Comparison of ENCODE assay signal across 22 mouse cellular contexts in genomic region chr4:153758323-153758722, GRCm38 (mm10).
A peak's percentile ranks its signal among the peaks of the same experiment; 100 is the strongest.
DNase-seq lines count a peak whose midpoint lies in the region; ATAC-seq and TF ChIP-seq lines count a peak whose summit lies in the region.
"Had no signal": no experiment of that assay in that cellular context is flagged by ENCODE, and none has a peak within 500 bp of the region (broad histone marks: within the 10 kb centered on the region; RNA-seq: fewer than 3 reads in every experiment).

No protein-coding gene starts in this region.

- TF ChIP-seq CTCF in hindbrain, postnatal 0 days (IDR thresholded peaks at IDR 0.05; ENCODE audit: low read depth) = no peak

- H3K9ac ChIP-seq in hindbrain, postnatal 0 days (replicated peaks; ENCODE audit: low read length) = no peak overlapping the region
- no peak overlapping the region for H3K9ac ChIP-seq in hindbrain, embryonic 11.5 days (ENCODE audit: low read depth, low read length)
- H3K9ac ChIP-seq in kidney, embryonic 16.5 days (replicated peaks; ENCODE audit: low read length) = no peak overlapping the region
- no peak overlapping the region for H3K9ac ChIP-seq in limb, embryonic 15.5 days
- H3K9ac ChIP-seq: forebrain, embryonic 13.5 days; heart, embryonic 13.5 days; hindbrain, embryonic 14.5 days had no signal

- DNase-seq in hindbrain, postnatal 0 days (ENCODE audit: low spot score) = no peak
- no peak for DNase-seq in hindbrain, embryonic 11.5 days (ENCODE audit: low spot score)
- DNase-seq in kidney, adult 9 months = no peak
- no peak for DNase-seq in limb, embryonic 10.5 days (ENCODE audit: low spot score)
- DNase-seq: adrenal gland, postnatal 10 days; adrenal gland, postnatal 36 days; B cell, adult 2 months; cerebellum, adult 18-20 months; cerebellum, adult 9-10 months; gastrocnemius, postnatal 36 days had no signal

- H3K4me2 ChIP-seq in hindbrain, postnatal 0 days (ENCODE audit: low read depth, low read length) = no peak overlapping the region
- no peak overlapping the region for H3K4me2 ChIP-seq in hindbrain, embryonic 11.5 days (replicated peaks; ENCODE audit: low read depth, low read length)
- no peak overlapping the region for H3K4me2 ChIP-seq in kidney, embryonic 16.5 days (replicated peaks; ENCODE audit: low read depth, low read length)
- no peak overlapping the region for H3K4me2 ChIP-seq in limb, embryonic 15.5 days
- H3K4me2 ChIP-seq: forebrain, embryonic 13.5 days; heart, embryonic 13.5 days; hindbrain, embryonic 14.5 days had no signal

- H3K4me3 ChIP-seq in hindbrain, postnatal 0 days (ENCODE audit: low read length) = no peak overlapping the region
- no peak overlapping the region for H3K4me3 ChIP-seq in hindbrain, embryonic 11.5 days (ENCODE audit: low read depth, low read length)
- H3K4me3 ChIP-seq in kidney, embryonic 16.5 days (ENCODE audit: low read length) = no peak overlapping the region
- no peak overlapping the region for H3K4me3 ChIP-seq in limb, embryonic 15.5 days
- H3K4me3 ChIP-seq in limb, embryonic 10.5 days = no peak overlapping the region
- H3K4me3 ChIP-seq: forebrain, embryonic 10.5 days; forebrain, embryonic 13.5 days; heart, adult 2 months; heart, embryonic 10.5 days; heart, embryonic 13.5 days had no signal

- H3K27ac ChIP-seq in hindbrain, postnatal 0 days = no peak overlapping the region
- no peak overlapping the region for H3K27ac ChIP-seq in hindbrain, embryonic 11.5 days (ENCODE audit: low read depth, low read length)
- H3K27ac ChIP-seq in kidney, embryonic 16.5 days (ENCODE audit: low read length) = no peak overlapping the region
- no peak overlapping the region for H3K27ac ChIP-seq in limb, embryonic 15.5 days
- H3K27ac ChIP-seq in limb, embryonic 10.5 days = no peak overlapping the region
- H3K27ac ChIP-seq: forebrain, embryonic 10.5 days; forebrain, embryonic 13.5 days; heart, adult 2 months; heart, embryonic 10.5 days; heart, embryonic 13.5 days; hindbrain, embryonic 14.5 days had no signal

- H3K36me3 ChIP-seq in hindbrain, postnatal 0 days (ENCODE audit: insufficient read depth, low read length) = no peaks in the 10 kb centered on the region
- H3K36me3 ChIP-seq in hindbrain, embryonic 11.5 days (ENCODE audit: control insufficient read depth, insufficient read depth, low read length) = no peaks in the 10 kb centered on the region
- no peaks in the 10 kb centered on the region for H3K36me3 ChIP-seq in kidney, embryonic 16.5 days (ENCODE audit: insufficient read depth, low read length)
- no peaks in the 10 kb centered on the region for H3K36me3 ChIP-seq in limb, embryonic 15.5 days
- H3K36me3 ChIP-seq in limb, embryonic 10.5 days = no peaks in the 10 kb centered on the region
- H3K36me3 ChIP-seq: forebrain, embryonic 10.5 days; G1E; heart, embryonic 10.5 days; heart, embryonic 13.5 days had no signal

- no peaks in the 10 kb centered on the region for H3K4me1 ChIP-seq in hindbrain, postnatal 0 days (ENCODE audit: insufficient read depth, low read length)
- no peaks in the 10 kb centered on the region for H3K4me1 ChIP-seq in hindbrain, embryonic 11.5 days (replicated peaks; ENCODE audit: control insufficient read depth, insufficient read depth, low read length)
- H3K4me1 ChIP-seq in kidney, embryonic 16.5 days (ENCODE audit: insufficient read depth, low read length) = no peaks in the 10 kb centered on the region
- no peaks in the 10 kb centered on the region for H3K4me1 ChIP-seq in limb, embryonic 15.5 days
- H3K4me1 ChIP-seq in limb, embryonic 10.5 days = no peaks in the 10 kb centered on the region
- H3K4me1 ChIP-seq: forebrain, embryonic 13.5 days; heart, embryonic 10.5 days; heart, embryonic 13.5 days had no signal

- no peaks in the 10 kb centered on the region for H3K9me3 ChIP-seq in hindbrain, postnatal 0 days (ENCODE audit: low read length)
- H3K9me3 ChIP-seq in hindbrain, embryonic 11.5 days (ENCODE audit: control insufficient read depth, low read length) = no peaks in the 10 kb centered on the region
- no peaks in the 10 kb centered on the region for H3K9me3 ChIP-seq in kidney, embryonic 16.5 days (ENCODE audit: low read length)
- no peaks in the 10 kb centered on the region for H3K9me3 ChIP-seq in limb, embryonic 15.5 days
- H3K9me3 ChIP-seq in limb, embryonic 10.5 days (replicated peaks) = no peaks in the 10 kb centered on the region
- H3K9me3 ChIP-seq: heart, embryonic 10.5 days; heart, embryonic 13.5 days had no signal

- no peaks in the 10 kb centered on the region for H3K27me3 ChIP-seq in hindbrain, postnatal 0 days (ENCODE audit: insufficient read depth, low read length)
- H3K27me3 ChIP-seq in hindbrain, embryonic 11.5 days (ENCODE audit: control insufficient read depth, insufficient read depth, low read length) = no peaks in the 10 kb centered on the region
- no peaks in the 10 kb centered on the region for H3K27me3 ChIP-seq in kidney, embryonic 16.5 days (ENCODE audit: insufficient read depth, low read length)
- no peaks in the 10 kb centered on the region for H3K27me3 ChIP-seq in limb, embryonic 15.5 days
- 0 out of 2 replicates have a peak, but pooled peaks cover 3% of the 10 kb centered on the region for H3K27me3 ChIP-seq in limb, embryonic 10.5 days (ENCODE audit: low read depth, poor library complexity, severe bottlenecking)
- H3K27me3 ChIP-seq: CH12.LX; forebrain, embryonic 13.5 days; heart, embryonic 13.5 days; Patski had no signal

- 91% methylated on average over 6 of the region's 6 CpGs for WGBS in hindbrain, postnatal 0 days
- 95% methylated on average over 6 of the region's 6 CpGs for WGBS in hindbrain, embryonic 11.5 days
- WGBS in kidney, embryonic 16.5 days = 57% methylated on average over 6 of the region's 6 CpGs
- 86% methylated on average over 6 of the region's 6 CpGs for WGBS in limb, embryonic 15.5 days
- 89% methylated on average over 6 of the region's 6 CpGs for WGBS in limb, embryonic 10.5 days

- ATAC-seq in hindbrain, postnatal 0 days = 0 out of 2 replicates have a peak, but pooled peaks have one; percentile 2
- no peak for ATAC-seq in hindbrain, embryonic 11.5 days (ENCODE audit: low FRiP score)
- peak; percentile 51; the same call in 1 of the 2 replicates for ATAC-seq in kidney, embryonic 16.5 days (ENCODE audit: low FRiP score, low TSS enrichment)
- ATAC-seq in limb, embryonic 15.5 days (ENCODE audit: insufficient number of reproducible peaks, low FRiP score, low TSS enrichment, low read depth) = 0 out of 2 replicates have a peak, but pooled peaks have one; percentile 14
- ATAC-seq: forebrain, embryonic 13.5 days; forebrain, embryonic 16.5 days; Patski had no signal
